Mouse (Mus musculus) ZHBTc4 (cell line): ENCODE measurements at regions not wholly inside any gene's neighbourhood (a gene's known extent, or its start where the extent isn't known, plus 50 kb on each side); places are given as distances from the start of the nearest gene placed in this dataset.

ENCODE experiments used
- DNase-seq: peaks from one replicate; pipeline ENCODE4 v3.0.0-alpha.2; 2011; ENCODE audit warnings: low read depth, low spot score

DNA sequence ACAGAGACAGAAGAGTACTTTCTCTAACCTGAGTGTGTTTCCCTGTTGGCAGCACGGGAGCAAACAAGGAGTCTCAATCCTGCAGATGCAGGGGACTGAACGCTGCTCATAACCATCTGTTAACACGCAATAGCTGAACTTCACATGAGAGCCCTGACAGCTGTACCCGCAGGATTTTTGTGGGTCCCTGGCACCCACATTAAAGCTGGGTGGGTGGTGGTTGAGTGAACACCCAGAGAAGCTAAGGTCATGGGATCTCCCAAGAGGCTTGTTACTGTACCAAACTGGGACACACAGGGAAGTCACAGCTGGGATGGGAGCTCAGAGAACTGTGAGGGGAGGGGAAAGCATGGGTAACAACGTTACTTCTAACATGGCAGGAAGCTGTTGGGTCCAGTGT is 562.9 kb downstream of the Vrk1 start:
- no peak for DNase-seq

DNA sequence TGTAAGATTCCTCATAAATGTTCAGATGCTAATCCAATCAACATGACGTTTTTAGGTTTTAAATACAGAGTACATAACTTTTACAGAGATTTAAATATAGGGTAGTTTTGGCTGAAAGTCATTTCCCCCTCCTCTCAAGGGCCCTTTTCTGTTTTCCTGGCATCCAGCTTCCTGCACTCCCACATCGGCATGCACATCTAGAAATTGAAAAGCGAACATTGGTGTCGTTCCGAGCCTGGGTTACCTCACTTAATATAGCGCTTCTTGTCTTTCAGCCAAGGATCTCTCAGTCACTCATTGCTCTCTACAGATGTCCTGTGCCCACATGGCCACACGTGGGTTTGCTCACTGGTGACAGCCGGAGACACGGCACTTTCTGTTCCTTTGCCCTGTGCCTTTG is 572.7 kb downstream of the Vrk1 start:
- DNase-seq, result no peak

DNA sequence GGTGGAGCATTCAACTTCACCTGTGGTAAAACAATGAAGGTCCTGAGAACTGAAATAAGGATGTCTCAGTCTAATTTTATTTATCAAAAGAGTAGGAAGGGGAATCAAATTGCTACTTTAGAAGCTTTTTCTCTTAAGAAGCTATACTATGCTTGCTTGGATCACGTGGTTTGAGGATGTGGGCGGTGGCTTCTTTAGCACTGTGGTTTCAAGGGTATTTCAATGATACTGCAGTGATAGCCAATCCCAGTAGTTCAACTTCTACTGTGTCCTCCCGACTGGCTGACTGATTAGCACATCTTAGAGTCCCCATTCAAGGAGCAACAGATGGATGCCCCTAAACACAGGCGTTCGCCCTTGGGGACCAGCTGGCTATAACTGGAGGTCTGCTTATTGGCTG is 575.6 kb downstream of the Vrk1 start:
- DNase-seq, result peak; percentile 49

DNA sequence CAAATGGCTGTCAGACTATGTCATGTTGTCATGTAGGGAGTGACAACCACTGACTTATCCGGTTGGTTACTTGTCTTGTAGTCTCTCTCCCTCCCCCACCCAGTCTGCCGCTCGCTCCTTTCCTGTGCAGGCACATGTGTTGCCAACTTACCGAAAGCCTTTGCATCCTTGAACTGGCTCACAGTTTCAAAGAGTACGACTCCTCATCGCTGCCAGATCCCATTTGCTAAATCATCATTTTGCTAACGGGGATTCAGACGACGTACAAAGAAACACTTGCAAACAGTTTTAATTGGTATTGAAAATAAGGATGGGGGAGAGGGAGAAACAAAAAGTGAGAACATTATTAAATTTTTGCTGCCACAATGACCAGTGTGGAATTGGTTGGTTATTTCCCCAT is 582.7 kb downstream of the Vrk1 start:
- no peak for DNase-seq

DNA sequence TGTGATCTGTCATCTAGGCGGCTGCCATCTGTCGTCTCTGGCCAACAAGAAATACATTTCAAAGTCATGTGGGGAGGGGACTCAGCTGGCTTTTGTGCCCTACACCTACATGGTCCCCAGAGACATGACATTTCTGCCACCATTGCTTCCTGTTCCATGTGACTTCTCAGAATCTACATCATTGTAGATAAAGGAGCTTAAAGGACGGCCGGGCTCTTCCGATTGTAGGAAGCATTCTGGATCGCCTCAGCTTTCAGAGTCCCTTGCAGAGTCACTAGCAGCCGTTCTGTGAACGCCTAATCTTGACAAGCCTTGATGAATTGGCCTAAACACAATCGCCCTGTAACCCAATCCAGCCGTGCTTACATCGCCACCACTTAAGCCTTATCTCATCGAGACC is 587.6 kb downstream of the Vrk1 start:
- no peak for DNase-seq

DNA sequence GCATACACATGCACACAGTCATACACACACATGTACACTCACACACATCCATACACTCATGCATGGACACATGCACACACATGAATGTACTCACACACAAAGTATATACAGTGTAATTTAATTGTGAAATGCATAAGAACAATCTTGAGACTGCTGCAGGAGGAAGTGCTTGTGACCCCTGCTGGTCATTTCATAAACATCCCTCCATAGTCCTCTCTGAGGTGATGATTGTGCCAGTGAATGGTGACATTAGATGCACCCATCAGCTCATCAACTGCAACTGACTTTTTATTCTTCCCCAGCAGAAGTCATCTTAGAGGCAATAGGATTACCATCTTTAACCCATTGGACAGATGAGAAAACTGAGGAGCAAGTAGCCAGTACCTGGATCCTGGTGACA is 597.2 kb downstream of the Vrk1 start:
- no peak for DNase-seq

DNA sequence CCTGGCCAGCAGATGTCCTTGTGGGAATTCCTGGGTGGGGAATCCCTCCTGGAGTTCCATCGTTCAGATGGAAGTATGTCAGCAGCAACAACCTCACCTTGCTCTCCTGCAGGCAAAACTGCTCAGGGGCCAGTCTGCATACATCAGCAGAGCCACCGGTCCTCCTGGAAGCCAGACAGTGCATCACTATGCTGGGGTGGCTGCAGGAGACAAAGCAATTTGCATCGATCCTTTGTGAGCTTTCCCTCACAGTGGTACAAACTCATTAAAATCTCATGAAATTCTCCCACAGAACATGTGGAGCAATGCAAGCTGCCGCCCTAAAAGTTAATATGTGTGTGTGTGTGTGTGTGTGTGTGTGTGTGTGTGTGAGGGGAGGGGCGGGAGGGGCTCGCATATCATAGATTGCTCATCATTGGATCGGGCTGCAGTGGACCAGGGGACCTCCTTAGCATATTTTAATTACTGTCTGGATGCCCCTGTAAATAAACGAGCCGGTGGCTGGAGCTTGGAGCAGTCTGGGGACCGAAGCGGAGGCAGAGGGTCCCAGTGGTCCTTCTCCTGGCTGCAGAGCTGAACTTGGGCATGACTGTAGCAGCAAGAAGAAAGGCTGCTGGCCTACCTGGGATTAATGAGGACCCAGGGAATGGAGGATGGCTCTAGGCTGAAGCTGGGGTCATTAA is 597.8 kb downstream of the Vrk1 start:
- no peak for DNase-seq

DNA sequence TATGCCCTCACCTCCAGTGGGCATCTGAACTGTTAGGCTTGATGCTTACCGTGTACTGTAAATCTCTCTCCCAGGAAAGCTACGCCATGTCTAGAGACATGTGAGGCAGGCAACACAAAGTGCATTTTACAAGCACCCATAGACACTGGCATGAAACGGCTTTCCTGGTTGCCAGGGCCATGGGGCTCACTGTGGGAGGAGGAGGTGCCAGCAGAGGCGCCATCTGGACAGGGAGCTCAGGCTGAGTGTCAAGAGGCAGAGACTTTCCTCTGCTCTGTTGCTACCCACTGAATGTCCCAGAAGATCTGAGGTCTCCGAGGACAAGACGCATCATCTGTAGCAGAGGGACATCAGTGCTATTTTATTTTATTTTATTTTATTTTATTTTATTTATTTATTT is 608.7 kb downstream of the Vrk1 start:
- no peak for DNase-seq

DNA sequence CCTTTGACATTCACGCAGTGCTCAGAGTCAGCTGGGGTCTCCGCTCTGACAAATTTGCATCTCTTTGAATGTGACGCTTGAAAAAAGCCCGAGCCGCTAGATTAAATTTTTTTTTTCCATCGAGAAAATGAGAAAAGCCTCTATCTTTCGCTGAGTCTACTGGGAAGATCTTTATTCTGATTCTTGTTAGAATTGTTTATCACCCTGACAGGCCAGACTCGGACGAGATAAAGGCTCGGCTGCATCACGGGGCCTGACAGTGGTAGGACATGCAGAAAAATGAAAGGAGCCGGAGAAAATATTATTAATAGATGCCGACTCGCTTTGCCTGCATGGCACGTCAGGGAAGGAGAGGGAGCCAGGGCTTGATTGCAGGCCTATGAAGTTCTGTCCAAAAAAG is 616.8 kb downstream of the Vrk1 start:
- no peak for DNase-seq

DNA sequence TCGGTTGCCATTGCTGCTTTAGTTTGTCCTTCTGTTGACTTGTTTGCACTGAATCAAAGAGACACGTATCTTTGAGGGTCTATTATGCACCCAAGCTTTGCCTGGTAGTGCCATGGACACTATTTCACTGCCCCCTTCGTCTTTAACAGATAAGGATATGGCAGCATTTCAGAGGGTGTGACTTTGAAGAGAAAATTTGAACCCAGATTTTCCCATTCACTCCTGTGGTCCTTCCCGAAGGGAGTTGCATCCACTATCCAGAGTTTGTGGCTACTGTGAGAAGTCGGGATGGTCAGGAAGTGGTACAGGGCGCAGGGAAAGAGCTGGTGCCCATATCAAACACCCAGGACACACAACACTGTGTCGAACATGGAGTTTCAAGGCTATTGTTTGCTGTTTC is 622.5 kb downstream of the Vrk1 start:
- no peak for DNase-seq

DNA sequence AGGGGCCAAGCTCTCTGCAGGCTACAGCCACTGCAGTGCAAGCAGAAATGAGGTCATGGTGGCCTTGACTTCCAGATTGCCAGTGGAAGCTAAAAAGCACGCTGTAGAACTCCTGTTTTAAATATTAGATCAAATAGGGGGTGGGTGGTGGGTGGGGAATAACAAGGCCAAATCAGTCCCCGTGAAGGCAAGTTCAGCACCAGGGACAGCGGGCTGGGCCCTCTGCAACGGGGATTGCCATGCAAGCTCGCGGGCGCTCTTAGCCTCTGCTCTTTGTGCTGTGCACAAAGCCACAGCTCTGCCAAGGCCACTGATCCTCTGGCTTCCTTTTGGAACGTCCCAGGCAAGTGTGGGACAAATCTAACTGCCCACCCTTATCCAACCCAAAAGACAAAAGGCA is 623.1 kb downstream of the Vrk1 start:
- peak; percentile 78 for DNase-seq

DNA sequence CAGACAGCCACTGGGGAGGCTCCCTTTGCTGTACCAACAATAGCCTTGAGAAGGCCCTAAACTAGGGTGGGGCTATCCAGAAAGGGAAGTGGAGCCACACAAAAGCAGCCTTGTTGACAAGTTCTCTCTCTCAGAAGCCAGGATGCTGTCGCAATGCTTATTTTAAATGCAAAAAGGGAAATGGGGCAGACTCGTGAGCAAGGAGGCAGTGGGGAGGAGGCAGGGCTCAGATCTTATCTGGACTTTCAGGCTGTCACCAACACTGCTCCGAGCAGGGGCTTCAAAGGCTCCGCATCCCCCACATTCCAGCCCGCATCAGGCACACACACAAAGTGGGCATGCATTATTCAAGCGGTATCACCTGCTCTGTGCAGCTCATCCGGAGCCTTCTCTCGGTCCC is 648.3 kb downstream of the Vrk1 start:
- peak; percentile 36 for DNase-seq

DNA sequence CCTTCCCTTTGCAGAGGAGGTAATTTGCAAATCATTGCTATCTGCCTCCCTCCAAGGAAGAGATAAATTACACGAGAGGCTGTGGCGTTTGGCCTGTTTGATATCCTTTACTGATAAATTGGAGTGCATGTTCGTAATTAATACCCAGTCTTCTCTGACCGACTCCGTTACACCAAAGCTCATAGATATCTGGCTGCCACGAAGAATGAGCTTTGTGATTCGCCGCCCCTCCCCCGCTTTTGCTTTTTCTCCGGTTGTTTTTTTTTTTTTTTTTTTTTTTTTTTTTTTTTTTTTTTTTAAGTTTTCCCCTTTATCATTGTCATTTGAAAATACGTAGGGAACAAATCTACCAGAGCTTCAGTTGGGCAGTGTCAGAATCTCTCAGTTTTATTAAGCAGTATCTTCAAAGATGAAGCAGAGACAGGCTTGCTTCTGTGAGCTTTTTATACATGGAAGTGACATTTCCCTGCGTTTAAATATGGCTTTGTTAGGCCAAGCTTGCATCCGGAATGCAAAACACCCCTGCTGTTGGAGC is 663.3 kb downstream of the Vrk1 start:
- DNase-seq, result no peak

DNA sequence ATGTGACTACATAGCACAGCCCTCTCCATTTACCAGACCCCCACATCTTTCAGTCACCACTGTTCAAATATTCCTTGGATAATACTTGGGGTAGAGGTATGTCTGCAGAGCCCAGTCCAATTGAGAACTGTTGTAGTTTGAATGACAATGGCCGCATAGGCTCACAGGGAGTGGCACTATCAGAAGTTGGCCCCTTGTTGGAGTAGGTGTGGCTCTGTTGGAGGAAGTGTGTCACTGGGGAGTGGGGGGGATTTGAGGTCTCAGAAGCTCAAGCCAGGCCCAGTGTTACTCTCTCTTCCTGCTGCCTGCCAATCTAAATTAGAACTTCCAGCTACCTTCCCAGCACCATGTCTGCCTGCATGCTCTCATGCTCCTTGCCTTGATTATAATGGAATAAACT is 664.7 kb downstream of the Vrk1 start:
- peak; percentile 52 for DNase-seq

DNA sequence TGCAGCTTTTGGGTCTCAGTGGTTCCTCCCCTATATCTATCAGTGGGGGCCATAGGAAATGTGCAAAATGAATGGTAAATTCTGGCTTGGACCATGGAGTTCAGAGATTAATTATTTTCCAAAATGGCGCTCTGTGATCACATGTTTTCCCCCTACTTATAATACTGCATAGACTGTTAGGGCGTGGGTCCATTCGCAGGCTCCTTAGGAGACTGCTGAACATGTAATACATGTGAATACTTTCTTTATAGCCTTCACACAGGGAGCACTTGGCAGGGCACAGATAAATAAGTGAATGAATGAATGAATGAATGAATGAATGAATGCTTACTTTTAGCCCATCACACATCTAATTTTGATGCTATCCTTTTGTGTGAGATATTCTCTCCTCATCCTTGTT is 666.1 kb downstream of the Vrk1 start:
- DNase-seq, result no peak

DNA sequence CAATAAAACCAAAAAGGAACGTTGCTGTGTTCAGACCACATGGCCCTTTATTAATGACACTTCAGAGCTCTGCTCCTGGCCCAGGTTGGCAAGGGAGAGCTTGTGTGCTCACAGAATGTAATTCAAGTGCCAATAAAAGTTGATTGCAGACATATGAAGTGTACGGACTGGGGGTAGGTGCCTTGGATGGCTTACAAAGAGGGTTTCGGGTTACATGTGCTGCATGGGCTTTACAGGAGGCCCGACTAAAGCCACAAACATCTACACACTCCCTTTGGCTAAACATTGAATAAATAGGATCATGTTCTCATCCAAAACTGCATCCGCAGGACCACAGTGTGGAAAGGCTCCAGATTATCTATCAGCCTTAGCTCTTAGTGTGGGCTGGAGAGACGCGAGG is 666.5 kb downstream of the Vrk1 start:
- DNase-seq, result no peak

DNA sequence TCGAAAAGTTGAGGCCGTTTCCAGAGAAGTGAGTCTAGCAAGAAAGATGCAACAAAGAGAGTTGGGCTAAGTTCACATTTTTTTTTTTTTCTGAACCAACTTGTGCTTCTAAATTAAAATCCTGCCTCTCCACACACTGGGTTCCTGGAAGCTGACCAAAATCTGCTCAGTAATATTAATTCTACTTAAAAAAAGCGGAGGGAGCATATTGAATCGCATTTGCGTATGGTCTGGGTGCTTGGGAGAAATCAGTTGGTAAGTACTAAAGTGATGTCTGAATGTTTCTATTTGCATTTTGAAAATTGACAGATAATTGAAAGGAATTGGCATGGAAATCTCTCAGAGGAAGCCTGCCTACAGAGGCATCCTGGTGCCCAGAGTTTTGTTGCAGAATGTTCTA is 676.0 kb downstream of the Vrk1 start:
- DNase-seq, result no peak

DNA sequence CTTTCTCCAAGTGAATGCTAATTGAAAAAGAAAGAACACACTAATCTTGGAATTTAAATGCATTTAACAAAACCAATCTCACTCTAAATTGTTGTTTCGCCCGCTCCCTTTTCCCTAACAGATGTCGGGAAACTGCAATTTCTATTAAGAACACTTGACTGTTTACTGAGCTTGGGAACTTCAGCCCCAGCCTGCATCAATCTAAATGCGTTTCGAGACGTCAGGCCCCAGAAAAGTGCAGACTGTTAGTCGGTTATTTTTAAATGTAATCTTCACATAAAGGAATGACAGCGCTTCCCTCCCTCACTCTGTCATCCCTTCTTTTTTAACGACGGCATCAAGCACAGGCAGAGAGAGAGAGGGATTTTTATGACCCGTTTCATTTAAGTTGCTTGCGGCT is 677.7 kb downstream of the Vrk1 start:
- DNase-seq, result no peak

DNA sequence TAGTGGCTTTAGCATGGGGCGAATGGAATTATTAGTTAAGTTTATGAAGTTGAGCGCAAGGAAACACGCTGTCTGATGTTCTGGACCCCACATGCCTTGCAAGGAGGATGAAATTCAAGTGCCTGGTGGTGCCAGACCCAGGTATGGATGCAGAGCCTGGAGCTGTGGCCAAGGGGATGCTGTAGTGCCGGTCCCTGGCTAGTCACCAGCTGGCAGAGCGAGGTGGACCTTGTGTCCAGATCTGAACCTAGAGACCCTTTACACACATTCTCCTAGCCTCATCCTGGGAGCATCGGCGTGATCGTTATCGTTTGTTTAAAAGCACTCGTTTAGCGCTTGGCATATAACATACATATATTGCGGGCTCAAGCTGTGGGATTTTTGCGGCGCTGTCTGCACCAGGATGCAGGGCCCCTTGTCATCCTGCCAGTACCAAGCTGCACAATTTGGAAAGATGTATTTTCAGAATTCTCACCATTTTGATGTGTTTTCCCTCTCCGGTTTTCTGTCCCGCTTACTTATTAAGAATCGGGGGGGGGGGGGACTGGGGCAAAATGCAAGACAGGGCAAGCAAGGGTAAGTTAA is 678.2 kb downstream of the Vrk1 start:
- no peak for DNase-seq

DNA sequence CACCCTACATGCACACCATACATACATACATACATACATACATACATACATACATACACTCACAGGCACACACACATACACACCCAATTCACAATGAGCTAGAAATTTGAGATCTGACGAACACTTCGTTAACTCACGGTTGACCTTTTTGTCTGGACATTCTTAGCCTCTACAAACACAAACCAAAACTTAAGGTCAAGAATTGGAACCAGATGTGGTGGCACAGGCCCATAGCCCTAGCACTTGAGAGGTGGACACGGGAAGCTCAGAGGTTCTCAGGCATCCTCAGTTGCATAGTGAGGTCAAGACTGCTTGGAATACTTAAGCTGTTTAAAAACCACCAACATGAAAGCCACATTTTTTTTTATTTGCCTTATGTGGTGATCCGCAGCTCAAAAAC is 692.9 kb downstream of the Vrk1 start:
- DNase-seq, result no peak

DNA sequence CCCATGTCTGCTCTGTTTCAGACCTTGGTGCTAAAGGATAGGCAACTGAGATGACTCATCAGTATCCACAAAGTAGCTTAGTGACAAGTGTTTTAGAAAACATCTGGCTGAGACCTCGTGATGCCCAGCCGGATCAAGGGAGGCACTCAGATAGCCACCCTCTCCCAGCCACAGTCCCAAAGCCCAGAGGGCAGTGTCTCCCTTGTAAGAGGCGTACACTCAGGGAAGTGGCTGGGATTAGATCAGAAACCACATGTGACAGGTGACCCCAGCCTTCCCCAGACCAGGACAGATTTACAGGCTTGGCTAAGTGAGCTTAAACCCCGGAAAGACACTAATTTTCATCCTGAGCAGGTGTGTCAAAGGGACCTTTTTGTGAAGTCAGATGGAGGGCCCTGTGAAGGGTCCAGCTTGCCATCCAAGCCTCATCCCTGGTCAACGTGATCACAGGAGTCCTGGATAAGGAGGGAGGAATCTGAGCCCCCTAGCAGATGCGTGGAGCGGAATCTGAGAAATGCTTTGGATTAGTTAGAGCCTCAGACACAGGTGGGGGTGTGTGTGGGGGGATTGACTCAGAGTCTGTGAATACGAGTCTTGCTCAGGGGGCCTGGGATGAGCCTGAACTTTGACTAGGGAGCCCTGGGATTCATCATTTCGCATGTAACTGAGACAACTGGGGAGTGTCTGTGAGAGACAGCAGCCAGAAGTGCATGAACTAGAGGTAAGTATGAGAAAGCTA is 711.4 kb downstream of the Vrk1 start:
- no peak for DNase-seq

DNA sequence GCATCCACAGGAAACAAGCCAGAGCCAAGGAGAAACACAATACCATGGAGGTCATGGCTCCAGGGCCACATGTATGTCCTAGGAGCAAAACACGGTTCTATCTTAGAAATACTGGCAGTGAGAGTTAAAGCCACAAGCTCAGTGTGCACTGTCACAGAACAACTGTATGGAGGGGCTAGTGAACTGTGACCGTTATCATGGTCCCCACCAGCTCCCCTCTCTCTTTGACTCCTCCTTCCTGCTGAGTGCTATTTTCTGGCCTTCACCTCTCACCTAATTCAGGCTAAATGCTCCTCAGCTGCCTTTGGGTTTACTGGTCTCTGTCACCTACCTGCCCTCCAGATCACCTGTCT is 712.0 kb downstream of the Vrk1 start:
- no peak for DNase-seq

DNA sequence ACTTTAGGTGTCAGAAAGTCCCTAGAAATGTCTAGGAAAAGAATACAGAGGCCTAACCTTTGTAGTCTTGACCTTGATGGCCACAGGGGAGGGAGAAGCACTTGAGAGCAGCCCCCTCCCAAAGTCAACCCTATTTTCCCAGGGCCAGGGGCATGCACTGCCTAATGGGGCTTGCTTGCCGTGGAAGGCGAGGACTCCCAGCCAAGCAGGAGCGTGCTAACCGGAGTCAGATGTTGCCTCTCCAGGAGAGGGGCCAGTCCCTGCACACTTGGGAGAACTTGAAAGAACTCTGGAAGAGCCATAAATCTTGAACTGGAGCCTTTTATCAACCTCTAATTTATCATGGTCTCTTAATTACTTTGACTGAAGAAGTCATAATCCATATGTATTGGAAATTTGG is 712.7 kb downstream of the Vrk1 start:
- DNase-seq, result no peak
